Mouse (Mus musculus) frontal cortex, postnatal 25 days (tissue): ENCODE data around the gene Kctd15.

Source experiments
- DNase-seq, 2 experiments: peaks; one replicate each; pipeline ENCODE4 v3.0.0; 2022; ENCODE audit warnings: low spot score in 2 of 2

The Kctd15 gene

GRCm38 (mm10) chr7:34663145-34663544 is 6.6 kb upstream of the Kctd15 start:
- no peak for DNase-seq

GRCm38 (mm10) chr7:34662227-34662626 is 5.7 kb upstream of the Kctd15 start:
- DNase-seq = no peak

GRCm38 (mm10) chr7:34659386-34660085 is 3.0 kb upstream of the Kctd15 start:
- DNase-seq = no peak

GRCm38 (mm10) chr7:34655086-34655839 is 1.3 kb downstream of the Kctd15 start:
- DNase-seq = peak; percentile 76 to 80

GRCm38 (mm10) chr7:34654441-34655085 is 2.0 kb downstream of the Kctd15 start:
- DNase-seq = peak; percentile 29 to 30

GRCm38 (mm10) chr7:34653731-34654440 is 2.6 kb downstream of the Kctd15 start:
- no peak for DNase-seq

- no peak for DNase-seq
Measured at GRCm38 (mm10) chr7:34652751-34653502, 3.6 kb downstream of the Kctd15 start.

GRCm38 (mm10) chr7:34651381-34651780 is 5.2 kb downstream of the Kctd15 start:
- no peak for DNase-seq

GRCm38 (mm10) chr7:34647052-34647451 is 9.5 kb downstream of the Kctd15 start:
- no peak for DNase-seq

- no peak for DNase-seq
Measured at GRCm38 (mm10) chr7:34646144-34646795, 10.3 kb downstream of the Kctd15 start.

GRCm38 (mm10) chr7:34645623-34646022 is 10.9 kb downstream of the Kctd15 start:
- DNase-seq = no peak

- no peak for DNase-seq
Measured at GRCm38 (mm10) chr7:34644591-34644990, 11.9 kb downstream of the Kctd15 start.

GRCm38 (mm10) chr7:34643329-34643728 is 13.2 kb downstream of the Kctd15 start:
- no peak for DNase-seq

GRCm38 (mm10) chr7:34641968-34642367 is 14.6 kb downstream of the Kctd15 start:
- no peak for DNase-seq

- no peak for DNase-seq
Measured at GRCm38 (mm10) chr7:34639798-34640197, 16.7 kb downstream of the Kctd15 start.

- DNase-seq = no peak
Measured at GRCm38 (mm10) chr7:34636661-34637060, 19.9 kb downstream of the Kctd15 start.

GRCm38 (mm10) chr7:34632966-34633742 is 23.4 kb downstream of the Kctd15 start:
- no peak for DNase-seq

- no peak for DNase-seq
Measured at GRCm38 (mm10) chr7:34630211-34631085, 26.1 kb downstream of the Kctd15 start.

GRCm38 (mm10) chr7:34629702-34630210 is 26.8 kb downstream of the Kctd15 start:
- DNase-seq = no peak
